Mouse (Mus musculus) right cerebral cortex, adult 2 months (tissue): Measurements from ENCODE around the gene Apobr.

ENCODE experiments used
- DNase-seq, 2 experiments: peaks; one replicate each; pipeline ENCODE4 v3.0.0; 2021 to 2022; ENCODE audit warnings: low spot score in 2 of 2

Gene Apobr

DNA sequence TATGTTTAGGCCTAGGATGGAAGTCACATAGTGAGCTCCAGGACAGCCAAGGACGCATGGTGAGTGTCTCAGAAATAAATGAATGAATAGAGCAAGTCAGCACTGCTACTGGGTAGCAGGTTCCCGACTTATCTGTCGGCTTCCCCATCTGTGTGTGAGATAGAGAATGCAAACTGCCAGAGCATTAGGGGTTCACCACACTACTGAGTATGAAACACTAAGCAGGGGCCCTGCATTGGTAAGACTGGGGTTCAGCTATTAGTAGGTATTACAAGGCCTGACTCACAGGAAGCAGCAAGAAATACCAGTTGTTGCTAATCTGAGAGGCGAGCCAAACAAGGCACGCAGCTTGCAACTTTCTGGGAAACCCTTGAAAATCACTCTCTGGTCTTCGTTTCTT lies 14.2 kb downstream of the Apobr start:
- no peak for DNase-seq

DNA sequence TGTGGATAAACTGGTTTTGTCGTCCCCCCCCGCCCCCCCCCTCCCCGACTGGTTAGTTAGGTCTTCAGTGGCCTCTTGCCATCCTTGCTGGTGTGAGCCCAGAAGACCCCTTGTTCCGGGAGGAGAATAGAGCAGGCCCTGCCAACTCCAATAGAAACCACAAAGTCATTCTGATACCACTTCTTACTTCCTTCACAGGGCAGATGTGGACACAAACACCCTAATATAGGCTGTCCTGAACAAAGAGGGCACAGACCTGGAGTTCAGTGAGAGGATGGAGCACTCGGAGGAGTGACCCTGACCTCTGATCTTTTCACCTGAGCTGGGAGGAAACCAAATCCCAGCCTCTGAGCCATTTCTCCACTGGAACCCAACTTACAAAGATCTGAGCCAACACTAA lies 17.2 kb downstream of the Apobr start:
- DNase-seq = no peak

DNA sequence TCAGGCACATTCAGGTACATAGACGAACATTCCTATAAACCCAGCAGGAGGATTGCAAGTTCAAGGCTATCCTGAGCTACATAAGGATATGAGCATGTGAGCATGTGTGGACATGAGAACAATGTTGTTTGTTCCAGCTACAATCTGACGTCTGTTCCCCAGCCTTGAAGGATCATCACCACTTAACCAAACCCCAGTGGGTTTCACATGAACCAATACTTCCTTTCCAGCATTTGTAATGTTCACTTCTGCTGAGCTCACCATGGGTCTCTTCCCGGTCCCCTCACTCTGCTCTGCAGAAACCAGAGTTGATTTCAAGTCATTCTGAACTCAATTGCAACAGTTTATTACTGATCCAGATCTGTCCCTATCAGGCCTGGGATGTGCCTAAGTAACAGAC lies 17.9 kb downstream of the Apobr start:
- no peak for DNase-seq

DNA sequence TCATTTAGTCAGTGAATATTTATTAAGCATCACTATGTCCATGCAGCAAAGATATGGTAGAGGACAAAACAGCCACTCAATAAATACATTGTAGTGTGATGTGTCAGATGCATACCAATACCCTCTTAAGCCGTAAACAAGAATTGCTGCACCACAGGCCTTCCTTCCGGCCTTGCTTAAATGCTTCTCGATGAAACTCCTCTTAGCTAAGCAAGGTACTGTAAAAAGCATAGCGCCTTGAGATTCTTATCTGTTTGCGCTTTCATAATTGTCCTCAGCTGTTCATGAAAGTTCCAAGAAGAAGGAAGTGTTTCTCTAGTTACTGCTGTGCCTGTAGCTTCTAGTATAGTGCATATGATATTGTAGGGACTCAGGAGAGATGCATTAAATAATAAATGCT lies 21.9 kb downstream of the Apobr start:
- no peak for DNase-seq

DNA sequence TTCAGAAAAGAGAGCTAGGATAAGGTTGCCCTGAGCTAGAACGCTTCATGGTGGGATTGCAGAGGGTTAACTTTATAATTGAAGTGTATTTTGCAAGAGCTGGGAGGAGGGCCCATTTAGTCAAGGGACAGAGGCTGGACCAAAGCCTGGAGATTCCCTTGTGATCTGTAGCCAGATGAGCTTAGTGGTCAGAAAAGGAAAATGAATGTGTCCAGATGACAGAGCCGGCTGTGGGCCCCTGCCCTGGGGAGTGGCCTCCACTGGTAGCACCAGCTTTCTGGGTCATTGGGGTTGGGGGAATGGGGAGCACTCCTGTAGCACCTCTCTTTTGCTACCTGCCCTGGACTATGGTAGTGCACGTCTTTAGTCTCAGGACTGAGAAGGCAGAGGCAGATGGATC lies 22.3 kb downstream of the Apobr start:
- no peak for DNase-seq

DNA sequence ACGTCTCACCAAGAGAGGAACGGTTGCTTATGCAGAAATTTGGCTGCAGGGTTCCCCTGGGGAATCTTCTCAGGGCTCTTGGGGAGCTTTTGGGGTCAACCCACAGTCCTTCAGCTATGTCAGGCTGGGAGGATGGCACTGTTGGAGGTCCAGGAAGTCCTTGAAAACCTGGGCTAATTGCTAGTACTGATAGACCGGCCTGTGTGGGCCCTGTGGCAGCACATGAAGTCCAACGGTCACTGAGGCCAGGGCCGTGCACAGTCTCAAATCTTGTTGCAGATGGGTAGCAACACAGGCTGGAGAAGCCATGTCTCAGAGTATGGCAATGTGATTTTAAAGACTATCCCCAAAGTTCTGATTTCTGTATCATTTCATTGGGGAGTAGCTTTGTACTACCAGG lies 23.1 kb downstream of the Apobr start:
- no peak for DNase-seq

DNA sequence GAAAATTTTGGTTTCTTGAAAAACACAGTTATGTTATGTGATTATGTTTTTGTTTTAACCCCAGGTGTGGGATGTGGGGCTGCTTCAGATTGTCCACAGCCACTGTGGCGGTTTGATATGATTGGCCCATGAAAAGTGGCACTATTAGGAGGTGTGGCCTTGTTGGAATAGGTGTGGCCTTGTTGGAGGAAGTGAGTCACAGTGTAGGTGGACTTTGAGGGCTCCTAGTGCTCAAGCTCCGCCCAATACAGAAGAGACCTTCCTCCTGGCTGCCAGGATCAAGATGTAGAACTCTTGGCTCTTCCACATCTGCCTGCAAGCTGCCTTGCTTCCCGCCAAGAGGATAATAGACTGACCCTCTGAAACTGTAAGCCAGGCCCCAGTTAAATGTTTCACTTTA lies 28.0 kb downstream of the Apobr start:
- no peak for DNase-seq

DNA sequence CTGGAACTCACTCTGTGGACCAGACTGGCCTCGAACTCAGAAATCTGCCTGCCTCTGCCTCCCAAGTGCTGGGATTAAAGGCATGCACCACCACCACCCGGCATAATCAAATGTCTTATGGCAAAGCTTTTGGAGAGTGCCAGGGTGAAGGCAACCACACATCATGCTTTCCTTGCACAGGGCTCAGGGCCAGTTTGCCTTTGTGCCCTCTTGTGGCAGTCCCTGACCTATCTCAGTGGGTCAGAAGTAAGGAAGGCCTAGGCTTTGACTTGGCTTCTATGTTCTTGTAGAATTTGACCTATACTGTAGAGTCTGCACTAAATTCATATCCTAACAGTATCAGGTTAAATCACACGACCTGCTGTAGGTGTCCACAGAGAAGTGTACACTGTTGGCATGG lies 32.0 kb downstream of the Apobr start:
- no peak for DNase-seq

DNA sequence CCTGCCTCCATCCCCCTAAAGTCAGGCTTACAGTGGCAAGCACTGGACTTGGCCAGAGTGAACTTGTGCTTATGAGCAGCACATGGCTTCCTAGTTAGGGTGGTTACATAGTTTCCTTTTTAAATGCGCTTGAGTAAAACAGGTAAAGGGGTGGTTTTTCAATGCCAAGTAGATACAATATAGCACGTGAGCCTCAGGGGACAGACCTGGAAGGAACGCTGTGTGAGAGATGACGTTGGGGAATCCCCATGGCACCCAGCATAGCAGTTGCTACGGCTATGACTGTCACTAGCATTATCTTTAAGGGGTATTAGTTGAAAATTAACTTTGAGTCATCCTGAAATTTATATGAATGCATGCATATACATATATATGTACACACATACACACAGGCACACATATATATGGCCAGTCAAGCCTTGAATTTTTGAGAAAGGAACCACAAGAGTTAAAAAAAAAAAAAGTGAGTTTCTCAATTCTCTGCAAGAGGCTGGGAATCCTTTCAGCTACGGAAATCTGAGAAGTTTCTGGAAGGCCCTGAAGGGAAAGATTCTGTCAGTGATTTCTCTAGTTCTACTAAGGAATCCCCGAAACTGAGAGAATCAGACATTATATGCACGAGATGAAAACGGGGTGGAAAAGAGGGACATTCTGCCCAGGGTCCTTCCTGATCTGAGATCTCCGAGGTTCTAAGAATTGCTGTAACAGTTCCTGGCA lies 35.0 kb downstream of the Apobr start:
- DNase-seq = no peak

DNA sequence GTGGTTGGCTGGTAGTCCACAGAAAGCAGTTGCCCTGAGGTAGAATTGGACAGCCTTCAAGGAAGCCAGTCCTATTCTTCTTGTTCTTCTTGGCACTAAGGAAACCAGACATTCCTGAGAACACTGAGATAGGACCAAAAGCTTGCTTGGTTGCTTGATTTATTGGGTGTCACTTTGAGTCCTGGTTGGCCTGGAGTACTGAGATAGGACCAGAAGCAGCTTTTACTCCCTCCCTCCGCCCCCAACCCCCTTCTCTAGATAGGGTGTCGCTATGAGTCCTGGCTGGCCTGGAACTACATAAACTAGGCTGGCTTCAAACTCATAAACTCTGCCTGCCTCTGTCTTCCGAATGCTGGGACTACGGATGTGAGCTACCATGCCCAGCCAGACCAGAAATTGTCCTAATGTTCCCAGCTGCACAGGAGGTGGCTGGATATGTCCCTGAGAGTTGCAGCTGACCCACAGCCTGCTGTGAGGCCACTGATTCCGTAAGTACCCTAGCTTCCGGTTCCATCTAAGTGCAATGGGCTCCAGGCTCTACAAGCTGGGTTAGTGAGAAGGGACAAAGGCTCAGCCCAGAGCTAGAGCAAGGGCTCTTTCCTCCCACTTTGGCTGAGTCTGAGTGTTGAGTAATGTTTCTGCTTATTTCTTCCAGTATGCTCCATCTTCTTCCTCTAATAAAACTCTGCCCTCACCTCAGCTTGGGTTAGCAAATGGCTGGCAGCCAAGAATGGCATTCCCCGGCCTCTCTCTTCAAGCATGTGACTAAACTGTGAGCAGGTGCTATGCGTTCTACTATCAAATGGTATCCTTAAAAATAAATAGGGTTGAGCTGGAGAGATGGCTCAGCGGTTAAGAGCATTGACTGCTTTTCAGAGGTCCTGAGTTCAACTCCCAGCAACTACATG lies 37.0 kb downstream of the Apobr start:
- no peak for DNase-seq

DNA sequence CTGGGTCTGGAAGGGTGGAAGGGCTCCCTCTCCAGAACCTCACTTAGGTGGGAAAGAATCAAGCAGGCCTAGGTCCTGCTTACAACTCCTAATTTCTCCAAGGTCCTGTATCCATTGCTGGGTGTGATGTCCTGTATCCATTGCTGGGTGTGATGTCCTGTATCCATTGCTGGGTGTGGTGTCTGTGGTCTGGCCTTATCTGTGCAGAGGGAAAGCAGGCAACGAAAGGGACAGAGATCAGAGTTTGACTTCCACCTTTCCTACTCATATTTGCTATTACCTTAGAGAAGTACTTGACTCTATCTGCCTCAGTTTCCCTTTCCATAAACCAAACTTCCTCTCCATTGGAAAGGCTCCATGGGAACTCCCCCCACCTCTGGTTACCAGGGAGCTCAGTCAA lies 38.6 kb downstream of the Apobr start:
- no peak for DNase-seq

DNA sequence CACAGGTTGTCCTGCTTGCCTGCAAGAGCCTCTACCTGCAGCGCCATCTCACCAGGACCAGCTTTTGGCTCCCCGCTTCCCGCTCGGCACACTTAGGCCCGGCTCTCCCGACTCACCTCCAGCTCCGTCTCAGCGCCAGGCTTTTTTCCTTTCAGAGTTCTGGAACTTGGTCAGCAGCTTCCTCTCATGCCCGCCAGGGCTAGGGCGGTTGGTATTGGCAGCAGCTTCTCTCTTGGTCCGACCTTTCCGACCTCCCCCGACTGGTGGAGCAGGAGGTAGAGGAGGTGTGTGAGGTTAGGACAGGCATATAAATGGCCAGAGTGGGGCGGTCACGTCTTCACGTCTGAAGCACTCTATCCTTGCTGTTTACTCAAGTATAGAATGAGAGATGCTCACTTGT lies 40.0 kb downstream of the Apobr start:
- no peak for DNase-seq

DNA sequence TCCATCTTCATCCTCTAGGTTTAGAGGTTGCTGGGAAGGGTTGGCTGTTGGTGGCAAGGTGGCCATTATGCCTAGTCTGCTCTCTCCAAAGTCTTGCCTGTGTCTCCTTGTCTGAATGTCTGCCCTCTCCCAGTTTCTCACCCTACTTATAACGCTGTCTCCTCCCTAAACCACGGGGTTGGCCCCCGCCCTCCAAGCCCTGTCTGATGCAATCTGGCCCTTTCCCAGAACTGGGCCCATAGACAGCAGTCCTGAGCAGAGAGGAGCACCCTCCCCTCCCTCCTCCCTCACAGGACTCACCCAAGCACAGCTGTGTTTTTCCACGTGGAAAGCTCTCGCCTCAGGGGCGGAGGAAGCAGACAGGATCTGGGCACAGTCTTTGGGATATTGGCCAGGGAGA lies 40.6 kb downstream of the Apobr start:
- DNase-seq = peak; percentile 21 to 25

DNA sequence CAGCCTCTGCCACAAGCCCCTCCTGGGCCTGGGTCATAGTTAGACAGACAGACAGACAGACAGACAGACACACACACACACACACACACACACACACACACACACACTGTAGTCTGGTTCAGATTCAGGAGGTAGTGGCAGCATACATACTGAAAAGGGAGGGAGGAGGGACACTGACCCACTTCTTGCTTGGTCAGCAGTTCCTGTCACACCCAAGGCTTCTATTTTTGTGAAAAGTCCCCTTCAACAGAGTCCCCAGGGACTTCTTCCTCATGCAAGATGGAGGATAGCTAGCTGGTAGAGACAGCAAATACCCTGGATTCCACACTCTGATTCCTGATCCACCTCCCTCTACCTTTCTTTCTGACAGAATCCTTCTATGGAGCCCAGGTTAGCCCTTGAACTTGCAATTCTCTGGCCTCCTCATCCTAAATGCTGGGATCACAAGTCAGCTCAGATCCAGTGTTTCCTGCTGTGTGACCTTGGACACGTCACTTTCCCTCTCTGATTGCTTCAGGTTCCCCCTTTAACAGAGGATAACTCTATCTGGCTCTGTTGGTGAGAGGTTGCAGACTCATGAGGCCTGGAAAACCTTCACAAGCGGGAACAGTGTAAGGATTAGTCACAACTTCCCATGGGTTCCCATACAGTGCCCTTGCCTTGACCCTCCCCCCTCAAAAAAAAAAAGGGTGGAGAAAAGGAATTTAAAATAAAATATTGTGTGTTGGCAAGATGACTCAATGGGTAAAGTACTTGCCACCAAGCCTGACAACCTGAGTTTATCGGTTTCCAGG lies 41.3 kb downstream of the Apobr start:
- DNase-seq = no peak

DNA sequence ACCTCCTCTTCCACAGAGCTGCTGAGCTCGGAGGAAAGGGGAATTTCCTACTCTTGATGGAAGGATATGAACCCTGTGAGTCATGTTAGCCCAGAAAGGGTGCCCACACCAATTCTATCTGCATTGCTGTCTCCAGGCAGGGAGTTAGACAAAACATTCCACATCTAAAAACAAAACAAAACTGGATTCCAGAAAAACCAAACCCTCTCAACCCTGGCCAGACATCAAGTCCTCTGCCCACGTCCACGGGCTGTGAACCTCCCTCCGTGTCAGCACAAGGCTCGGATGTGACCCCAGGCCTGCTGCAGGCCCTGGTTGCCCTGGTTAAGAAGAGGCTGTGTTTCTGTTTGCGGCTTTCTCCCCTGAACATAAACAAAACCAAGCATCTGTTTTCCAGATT lies 43.4 kb downstream of the Apobr start:
- DNase-seq = no peak

DNA sequence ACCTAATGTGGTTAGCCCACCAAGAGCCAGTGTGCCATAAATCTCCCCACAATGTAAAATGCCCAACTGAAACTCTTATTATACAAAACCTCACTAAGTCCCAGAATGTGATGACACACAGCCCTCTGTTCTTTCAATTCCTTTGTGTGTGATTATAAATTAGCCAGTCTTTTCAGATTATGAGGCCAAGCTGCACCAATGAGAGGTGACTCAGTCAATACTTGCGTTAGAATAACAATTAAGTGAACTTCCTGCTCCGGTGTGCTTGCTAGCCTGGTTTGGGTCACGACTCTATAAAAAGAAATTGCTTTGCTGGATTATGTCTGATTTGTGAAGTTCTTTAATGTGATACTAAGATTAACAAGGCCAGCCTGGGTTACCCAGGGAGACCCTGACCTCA lies 45.2 kb downstream of the Apobr start:
- no peak for DNase-seq

DNA sequence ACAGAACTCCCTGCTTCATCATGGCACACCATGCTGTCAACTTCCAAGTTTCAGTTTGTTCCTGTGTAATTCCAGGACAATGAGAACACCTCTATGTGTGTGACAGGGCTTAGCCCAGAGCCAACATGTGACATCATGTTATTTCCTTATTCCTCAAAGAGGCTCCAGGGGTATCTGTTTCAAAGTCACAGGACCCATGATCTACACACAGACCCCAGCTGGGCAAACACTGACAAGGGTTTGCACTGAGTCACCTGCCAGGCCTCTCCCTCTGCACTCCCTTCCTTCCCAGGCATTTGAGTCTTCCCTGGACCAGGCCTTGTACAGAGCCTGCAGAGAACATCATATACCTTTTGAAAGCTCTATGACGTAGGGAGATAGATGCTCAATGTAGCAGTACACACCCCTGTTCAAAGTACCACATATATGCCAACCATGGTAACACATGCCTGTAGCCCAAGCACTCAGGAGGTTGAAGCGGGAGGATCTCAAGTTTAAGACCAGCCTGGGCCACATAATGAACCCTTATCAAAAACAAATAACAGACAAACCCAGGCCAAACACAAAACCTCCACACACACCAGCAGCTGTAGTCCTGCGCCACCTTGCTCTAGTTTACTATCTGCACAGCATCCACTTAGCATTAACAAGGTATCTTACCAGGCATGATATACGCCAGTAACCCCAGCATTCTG lies 46.2 kb downstream of the Apobr start, which contains the start of gene Nupr1:
Nupr1 (minus strand) TSS at position 38 of the 695 bp plus-strand sequence.
- DNase-seq = no peak

DNA sequence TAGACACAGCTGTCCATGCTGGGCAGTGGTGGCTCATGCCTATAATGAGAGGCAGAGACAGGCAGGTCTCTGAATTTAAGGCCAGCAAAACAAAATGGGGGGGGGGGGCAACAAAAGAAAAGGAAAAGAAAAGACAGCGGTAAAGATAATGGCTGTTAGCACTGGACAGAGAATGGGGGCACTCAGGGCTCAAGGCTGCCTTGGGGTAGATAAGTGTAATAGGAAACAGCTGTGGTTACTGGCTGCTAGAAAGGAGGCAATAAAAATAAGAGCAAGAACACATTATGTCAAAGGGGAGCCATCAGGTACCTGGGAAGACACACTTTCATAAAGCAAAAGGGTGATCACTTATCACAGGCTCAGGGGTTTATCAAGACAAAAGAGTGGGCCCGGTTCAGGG lies 47.7 kb downstream of the Apobr start:
- no peak for DNase-seq

DNA sequence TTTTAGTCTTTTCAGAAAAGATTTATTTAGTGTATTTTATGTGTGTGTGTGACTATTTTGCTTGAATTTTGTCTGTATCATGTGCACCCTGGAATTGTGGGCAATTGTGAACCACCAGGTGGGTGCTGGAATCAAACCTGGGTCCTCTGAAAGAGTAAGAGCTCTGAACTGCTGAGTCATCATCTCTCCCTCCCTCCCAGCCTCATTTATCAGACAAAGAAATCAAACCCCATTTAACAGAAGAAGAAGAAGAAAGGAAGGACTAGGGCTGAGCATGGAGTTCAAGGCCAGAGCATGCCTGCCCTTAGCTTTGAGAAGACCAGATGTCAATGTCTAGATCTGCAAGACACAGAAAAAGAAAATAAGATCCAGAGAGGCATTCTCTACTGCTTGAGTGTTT lies 50.6 kb downstream of the Apobr start:
- no peak for DNase-seq

DNA sequence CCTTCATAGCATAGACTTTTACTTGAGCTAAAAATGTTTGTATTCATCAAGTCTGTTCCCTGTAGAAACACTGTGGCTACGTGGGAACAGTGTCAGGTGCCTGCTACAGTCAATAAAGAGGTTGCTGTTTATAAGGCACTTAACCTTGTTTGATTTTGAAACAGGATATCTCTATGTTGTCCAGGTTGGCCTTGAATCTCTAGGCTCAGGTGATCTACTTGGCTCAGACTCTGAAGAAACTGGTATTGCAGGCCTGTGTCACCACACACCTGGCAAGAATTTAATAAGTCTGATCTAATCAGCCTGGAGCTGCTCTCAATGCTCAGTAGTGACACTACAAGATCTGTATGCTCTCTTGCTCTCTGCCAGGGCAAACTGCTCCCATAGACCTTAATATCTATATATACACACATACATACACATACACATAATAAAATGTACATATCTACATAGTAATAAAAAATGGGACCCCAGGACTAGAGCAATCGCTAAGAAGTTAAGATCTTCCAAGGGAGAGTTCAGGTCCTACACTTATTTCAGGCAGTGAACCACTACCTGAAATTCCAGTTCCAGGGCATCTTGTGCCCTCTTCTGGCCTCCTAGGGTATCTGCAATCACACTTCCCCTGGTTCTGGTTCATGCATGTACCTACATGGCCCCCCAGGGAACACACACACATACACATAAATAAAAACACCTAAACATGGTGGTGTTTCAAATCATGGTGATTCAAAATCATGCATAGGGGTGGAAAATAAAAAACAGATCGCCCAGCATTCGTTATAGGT lies 52.2 kb downstream of the Apobr start:
- DNase-seq = peak; percentile 37
